Mouse (Mus musculus) myocyte (in vitro differentiated cells): ENCODE measurements at regions not wholly inside any gene's neighbourhood (a gene's known extent, or its start where the extent isn't known, plus 50 kb on each side); places are given as distances from the start of the nearest gene placed in this dataset.

Experiments used
- H3K27me3 ChIP-seq: one replicate; pipeline ENCODE4 v1.6.1; 2011; ENCODE audit not compliant: control insufficient read depth, insufficient read depth, insufficient read length
- H3K36me3 ChIP-seq: one replicate; pipeline ENCODE4 v1.6.1; 2011; ENCODE audit not compliant: control insufficient read depth, insufficient read depth
- H3K4me2 ChIP-seq: one replicate; pipeline ENCODE4 v1.6.1; 2011; ENCODE audit warnings: low read depth, control low read depth
- H3K4me3 ChIP-seq: one replicate; pipeline ENCODE4 v1.5.1; 2011; ENCODE audit warnings: mild to moderate bottlenecking, control low read depth, moderate library complexity
- H3K79me2 ChIP-seq: one replicate; pipeline ENCODE4 v1.6.1; 2011; ENCODE audit not compliant: control insufficient read depth, insufficient read depth
- H3ac ChIP-seq: one replicate; pipeline ENCODE4 v1.6.1; 2011; ENCODE audit not compliant: control insufficient read depth, insufficient read length
- CEBPB ChIP-seq: IDR thresholded peaks from 2 replicates; pipeline ENCODE4 v1.6.1; 2011; ENCODE audit warnings: mild to moderate bottlenecking, moderate library complexity; ENCODE audit not compliant: poor library complexity, insufficient read depth, severe bottlenecking
- E2F4 ChIP-seq: IDR thresholded peaks from one replicate; pipeline ENCODE4 v1.6.1; 2011; ENCODE audit warnings: mild to moderate bottlenecking, control low read depth, moderate library complexity; ENCODE audit not compliant: insufficient read depth
- MAX ChIP-seq: IDR thresholded peaks from one replicate; pipeline ENCODE4 v1.6.1; 2011; ENCODE audit warnings: low read depth, mild to moderate bottlenecking, control low read depth
- MYOD1 ChIP-seq, 3 experiments: IDR thresholded peaks; one replicate each; pipeline ENCODE4 v1.6.1; 2011; ENCODE audit warnings: control low read depth in 2 of 3, low read depth in 2 of 3, mild to moderate bottlenecking in 2 of 3, moderate library complexity in 1 of 3; ENCODE audit not compliant: insufficient read length in 2 of 3, control insufficient read depth in 1 of 3
- MYOG ChIP-seq, 3 experiments: IDR thresholded peaks; one replicate each; pipeline ENCODE4 v1.6.1; 2011; ENCODE audit warnings: control low read depth in 2 of 3, low read depth in 2 of 3, mild to moderate bottlenecking in 2 of 3; ENCODE audit not compliant: insufficient read length in 2 of 3, control insufficient read depth in 1 of 3, insufficient read depth in 1 of 3
- POLR2A ChIP-seq: IDR thresholded peaks from one replicate; pipeline ENCODE4 v1.6.1; 2011; ENCODE audit warnings: low read depth, mild to moderate bottlenecking, control low read depth, moderate library complexity; ENCODE audit not compliant: insufficient read length
- POLR2AphosphoS2 ChIP-seq: IDR thresholded peaks from one replicate; pipeline ENCODE4 v1.6.1; 2011; ENCODE audit warnings: low read depth, control low read depth; ENCODE audit not compliant: insufficient read length
- REST ChIP-seq: IDR thresholded peaks from one replicate; pipeline ENCODE4 v1.6.1; 2011; ENCODE audit warnings: mild to moderate bottlenecking, control low read depth, moderate library complexity; ENCODE audit not compliant: insufficient read depth, insufficient read length
- SRF ChIP-seq: IDR thresholded peaks from one replicate; pipeline ENCODE4 v1.6.1; 2011; ENCODE audit warnings: low read depth; ENCODE audit not compliant: control insufficient read depth, insufficient read length
- TCF12 ChIP-seq: IDR thresholded peaks from one replicate; pipeline ENCODE4 v1.6.1; 2011; ENCODE audit warnings: mild to moderate bottlenecking, control low read depth; ENCODE audit not compliant: poor library complexity, insufficient read depth, severe bottlenecking
- TCF3 ChIP-seq: IDR thresholded peaks from one replicate; pipeline ENCODE4 v1.6.1; 2011; ENCODE audit warnings: low read depth, control low read depth; ENCODE audit not compliant: insufficient read length
- USF1 ChIP-seq: IDR thresholded peaks from one replicate; pipeline ENCODE4 v1.6.1; 2011; ENCODE audit warnings: low read depth, mild to moderate bottlenecking, control low read depth, moderate library complexity

DNA sequence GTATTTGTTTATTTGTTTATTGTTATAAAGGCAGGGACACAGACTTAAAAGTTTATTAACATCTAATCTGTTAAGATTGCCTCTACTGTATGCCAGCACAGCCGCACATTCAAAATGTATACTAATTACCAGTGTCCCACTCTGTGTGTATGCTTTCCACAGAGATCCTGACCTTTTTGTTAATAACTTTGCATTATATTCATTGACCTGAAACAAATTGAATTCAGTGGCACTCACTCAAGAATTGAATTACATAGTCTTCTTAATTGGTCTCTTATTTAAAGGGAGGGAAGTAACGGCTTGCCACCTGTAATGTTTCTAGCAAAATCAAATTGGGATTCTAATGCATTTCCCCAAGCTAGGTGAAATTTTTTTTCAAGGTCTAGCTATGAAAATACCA, 111.3 kb upstream of the Kiz start:
- H3ac ChIP-seq = no peak overlapping the region
- H3K79me2 ChIP-seq = no peaks in the 10 kb centered on the region
- H3K27me3 ChIP-seq = peaks cover 4% of the 10 kb centered on the region
- no peaks in the 10 kb centered on the region for H3K36me3 ChIP-seq
- no peak overlapping the region for H3K4me3 ChIP-seq
- H3K4me2 ChIP-seq = no peak overlapping the region
- no peak for TF ChIP-seq POLR2A
- TF ChIP-seq MYOD1 (IDR thresholded peaks at IDR 0.05; ENCODE audit: control insufficient read depth in 1 of 3, insufficient read length in 2 of 3, low read depth in 2 of 3) = no peak
- no peak for TF ChIP-seq USF1
- no peak for TF ChIP-seq MYOG (IDR thresholded peaks at IDR 0.05; ENCODE audit: control insufficient read depth in 1 of 3, insufficient read depth in 1 of 3, insufficient read length in 2 of 3, low read depth in 2 of 3)
- TF ChIP-seq E2F4 = no peak
- no peak for TF ChIP-seq TCF3
- TF ChIP-seq CEBPB = no peak
- TF ChIP-seq POLR2AphosphoS2 = no peak
- TF ChIP-seq TCF12 = no peak
- TF ChIP-seq REST = no peak
- TF ChIP-seq MAX = no peak
- TF ChIP-seq SRF = no peak

DNA sequence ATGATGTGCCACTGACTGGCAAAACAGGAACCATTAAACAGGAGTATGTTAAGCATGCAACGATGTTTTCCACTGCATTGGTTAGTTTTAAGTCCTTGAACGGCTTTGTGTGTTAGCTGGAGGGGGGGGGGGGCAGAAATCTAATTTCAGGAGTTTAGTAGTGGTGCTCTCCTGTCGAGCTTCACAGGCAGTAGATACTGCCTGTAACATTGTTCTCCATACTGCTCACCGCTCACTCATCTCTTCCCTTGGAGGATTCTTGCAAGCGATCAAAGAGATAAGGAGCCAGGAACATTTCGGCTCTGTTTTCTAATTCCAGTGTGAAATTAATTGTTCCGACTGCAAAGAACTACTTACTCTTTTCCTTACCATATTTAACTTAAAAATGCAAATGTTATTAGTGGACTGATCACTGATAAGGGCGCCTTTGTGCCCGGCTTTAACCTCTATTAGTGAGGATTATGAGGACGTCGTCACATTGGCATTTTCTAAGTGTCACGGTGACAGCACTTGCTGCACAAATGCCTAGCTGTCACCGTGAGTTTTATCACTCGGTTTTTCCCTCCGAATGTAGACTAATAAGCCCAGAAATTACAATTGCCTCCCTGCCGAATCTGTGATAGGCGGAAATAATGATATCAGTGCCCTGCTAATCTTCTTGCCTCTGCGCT, 110.5 kb upstream of the Kiz start:
- Histone ChIP-seq H3ac (no peak overlapping the region), H3K4me3 (no peak overlapping the region), H3K27me3 (peaks cover 4% of the 10 kb centered on the region), H3K4me2 (no peak overlapping the region), H3K36me3 (no peaks in the 10 kb centered on the region), H3K79me2 (no peaks in the 10 kb centered on the region)
- TF ChIP-seq USF1 = no peak
- no peak for TF ChIP-seq CEBPB
- no peak for TF ChIP-seq REST
- TF ChIP-seq POLR2AphosphoS2 = no peak
- TF ChIP-seq MYOG (IDR thresholded peaks at IDR 0.05; ENCODE audit: control insufficient read depth in 1 of 3, insufficient read depth in 1 of 3, insufficient read length in 2 of 3, low read depth in 2 of 3) = no peak
- TF ChIP-seq MYOD1 (IDR thresholded peaks at IDR 0.05; ENCODE audit: control insufficient read depth in 1 of 3, insufficient read length in 2 of 3, low read depth in 2 of 3) = no peak
- TF ChIP-seq E2F4 = no peak
- TF ChIP-seq POLR2A = no peak
- TF ChIP-seq TCF12 = no peak
- no peak for TF ChIP-seq TCF3
- TF ChIP-seq MAX = no peak
- TF ChIP-seq SRF = no peak

DNA sequence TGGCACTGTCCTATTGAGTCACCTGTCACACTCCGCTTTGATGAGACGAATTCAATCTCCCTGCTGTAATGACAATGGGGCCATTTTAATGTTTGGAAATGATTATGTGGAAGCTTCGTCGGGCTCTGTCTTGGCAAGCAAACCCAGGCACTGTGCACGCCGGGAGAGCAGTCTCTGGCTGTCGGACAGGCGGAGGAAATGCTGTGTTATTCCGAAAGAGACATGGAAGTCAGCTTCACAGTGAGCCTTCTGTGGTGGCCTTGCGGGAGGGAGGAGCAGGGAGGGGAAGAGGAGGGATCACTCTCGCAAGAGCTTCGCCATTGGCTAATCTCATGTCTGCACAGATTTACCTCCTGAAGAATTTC, 110.0 kb upstream of the Kiz start:
- H3K4me3 ChIP-seq = no peak overlapping the region
- H3ac ChIP-seq = no peak overlapping the region
- no peaks in the 10 kb centered on the region for H3K79me2 ChIP-seq
- H3K27me3 ChIP-seq = peaks cover 4% of the 10 kb centered on the region
- H3K4me2 ChIP-seq = no peak overlapping the region
- no peaks in the 10 kb centered on the region for H3K36me3 ChIP-seq
- TF ChIP-seq MYOG (IDR thresholded peaks at IDR 0.05; ENCODE audit: control insufficient read depth in 1 of 3, insufficient read depth in 1 of 3, insufficient read length in 2 of 3, low read depth in 2 of 3) (no peak), SRF (no peak), POLR2AphosphoS2 (no peak), POLR2A (no peak)

DNA sequence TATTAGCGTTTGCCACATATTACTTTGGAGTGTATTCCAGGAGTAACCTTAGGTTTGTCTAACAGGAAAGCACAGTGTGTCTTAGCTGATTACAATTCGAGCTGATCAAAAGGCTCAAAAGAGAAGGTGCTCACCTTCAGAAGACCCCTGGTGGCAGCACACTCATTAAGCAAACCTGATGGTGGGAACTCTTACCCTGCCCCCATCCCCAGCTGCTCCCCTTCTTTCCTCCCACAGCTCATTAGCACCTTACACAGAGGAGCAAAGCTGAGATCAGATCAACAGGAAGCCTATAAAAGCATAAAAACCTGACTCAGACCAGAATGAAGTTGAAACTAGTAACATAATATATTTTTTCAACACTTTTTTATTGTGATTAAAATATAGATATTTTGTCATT, 101.7 kb upstream of the Kiz start:
- Histone ChIP-seq H3ac (no peak overlapping the region), H3K4me2 (no peak overlapping the region), H3K36me3 (no peaks in the 10 kb centered on the region), H3K79me2 (no peaks in the 10 kb centered on the region), H3K4me3 (no peak overlapping the region), H3K27me3 (no peaks in the 10 kb centered on the region)
- TF ChIP-seq CEBPB = no peak
- no peak for TF ChIP-seq MAX
- TF ChIP-seq TCF3 = no peak
- no peak for TF ChIP-seq TCF12
- TF ChIP-seq REST = no peak
- no peak for TF ChIP-seq E2F4
- no peak for TF ChIP-seq POLR2A
- TF ChIP-seq USF1 = no peak

DNA sequence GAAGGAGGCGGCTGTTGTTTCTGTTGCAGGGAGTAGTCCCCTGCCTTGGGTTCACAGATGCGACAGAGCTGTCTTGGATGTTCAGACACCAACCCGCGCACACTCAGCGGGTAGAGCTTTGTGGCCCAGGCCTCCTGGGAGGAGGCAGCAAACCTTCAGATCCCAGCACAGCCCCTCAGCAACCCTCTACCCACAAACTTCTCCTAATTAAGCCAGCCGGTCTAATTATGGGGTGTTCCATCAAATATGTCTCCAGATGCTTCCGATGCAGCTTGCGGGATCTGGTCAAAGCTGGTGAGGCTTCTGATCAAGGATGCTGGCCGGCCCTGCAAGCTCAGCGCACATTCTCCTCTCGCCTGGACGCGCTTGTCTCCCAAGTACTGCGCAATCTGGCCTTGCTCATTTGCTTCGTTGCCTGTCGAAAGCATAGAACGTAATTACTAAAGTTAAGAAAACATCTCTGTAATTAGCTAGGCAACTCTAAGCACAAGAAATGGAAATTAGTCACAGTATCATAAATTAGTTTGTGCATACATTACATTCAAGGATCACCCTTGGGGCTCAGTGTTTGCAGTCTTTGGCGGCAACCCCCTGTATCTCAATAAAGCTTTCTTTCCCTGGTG, 92.0 kb upstream of the Kiz start:
- Histone ChIP-seq H3K4me2 (no peak overlapping the region), H3K27me3 (no peaks in the 10 kb centered on the region), H3K79me2 (no peaks in the 10 kb centered on the region), H3K4me3 (no peak overlapping the region), H3K36me3 (no peaks in the 10 kb centered on the region), H3ac (no peak overlapping the region)
- TF ChIP-seq REST (no peak), E2F4 (no peak), TCF12 (no peak), MAX (no peak), TCF3 (no peak), MYOG (IDR thresholded peaks at IDR 0.05; ENCODE audit: control insufficient read depth in 1 of 3, insufficient read depth in 1 of 3, insufficient read length in 2 of 3, low read depth in 2 of 3) (no peak), SRF (no peak)
